Mouse (Mus musculus) layer of hippocampus, adult 18-20 months (tissue): ENCODE measurements around the gene Bbc3. TPM values are rescaled to one million over a fixed set of nuclear protein-coding genes. Genes with fewer than 3 reads are reported as not detected.

Source experiments
- total RNA-seq, 2 experiments: library from RNA; stranded (reverse); gene quantifications; 2 replicates each; pipeline ENCODE4 v1.2.3; 2021

The Bbc3 gene
- total RNA-seq, 2 experiments from 2014 or later = 8.2 to 12.4 TPM

Other genes with a start within 250 kb of the Bbc3 start
- under 1 TPM; 0.41 to 0.89 TPM for gene Zfp541, start 246.6 kb upstream of the Bbc3 start, total RNA-seq
- 100 to 1,000 TPM; 293 to 307 TPM for gene Napa, start 209.9 kb upstream of the Bbc3 start, total RNA-seq
- gene Kptn, start 188.5 kb upstream of the Bbc3 start, total RNA-seq = 10 to 100 TPM; 34.2 to 34.3 TPM
- gene Slc8a2, start 178.6 kb upstream of the Bbc3 start, total RNA-seq = 100 to 1,000 TPM; 277 to 290 TPM
- gene Meis3, start 133.3 kb upstream of the Bbc3 start, total RNA-seq = 10 to 100 TPM; 33.7 to 38.2 TPM
- gene Dhx34, start 86.4 kb upstream of the Bbc3 start, total RNA-seq = 10 to 100 TPM; 10.7 to 12.5 TPM
- under 1 TPM; 0.56 to 0.67 TPM for gene C5ar2, start 64.2 kb upstream of the Bbc3 start, total RNA-seq
- gene C5ar1, start 48.9 kb upstream of the Bbc3 start, total RNA-seq = 1 to 10 TPM; 1.2 to 1.6 TPM
- gene Inafm1, start 34.8 kb upstream of the Bbc3 start, total RNA-seq = 10 to 100 TPM; 31.9 to 34.8 TPM
- gene Ccdc9, start 21.6 kb upstream of the Bbc3 start, total RNA-seq = 10 to 100 TPM; 72.4 to 80.2 TPM
- gene Sae1, start 79.4 kb downstream of the Bbc3 start, total RNA-seq = 100 to 1,000 TPM in 1 of 2 experiments, 10 to 100 TPM in 1; 95.4 to 100 TPM
- 10 to 100 TPM; 55.9 to 56.9 TPM for gene Zc3h4, start 92.5 kb downstream of the Bbc3 start, total RNA-seq
- gene Tmem160, start 144.4 kb downstream of the Bbc3 start, total RNA-seq = 10 to 100 TPM; 63.6 to 66.4 TPM
- gene Npas1, start 169.3 kb downstream of the Bbc3 start, total RNA-seq = 10 to 100 TPM; 14.5 to 17.6 TPM